Mouse (Mus musculus): ENCODE data around the gene Ncdn. TPM values are rescaled to one million over a fixed set of nuclear protein-coding genes. Genes with fewer than 3 reads are reported as not detected.

The Ncdn gene
- polyA plus RNA-seq, 1 experiment from 2014 or later: 116 TPM

GRCm38 (mm10) chr4:126746194-126746840, 6.9 kb downstream of the Ncdn start:
- H3K4me3 ChIP-seq (replicated peaks; ENCODE audit: low read length): no peak overlapping the region
- H3K36me3 ChIP-seq (replicated peaks; ENCODE audit: control insufficient read depth, insufficient read depth): peaks cover 62% of the 10 kb centered on the region
- no peak overlapping the region for H3K27ac ChIP-seq
- H3K4me1 ChIP-seq (replicated peaks; ENCODE audit: control insufficient read depth, insufficient read depth, low read length): peaks cover 25% of the 10 kb centered on the region
- H3K4me2 ChIP-seq (replicated peaks): no peak overlapping the region
- no peak for DNase-seq (ENCODE audit: low spot score)
- no peaks in the 10 kb centered on the region for H3K9me3 ChIP-seq (ENCODE audit: control insufficient read depth, low read length)
- WGBS: 86% methylated on average over 10 of the region's 10 CpGs
- no peak for ATAC-seq (ENCODE audit: low FRiP score)
- peaks cover 18% of the 10 kb centered on the region for H3K27me3 ChIP-seq (ENCODE audit: control insufficient read depth, insufficient read depth, low read length)
- no peak overlapping the region for H3K9ac ChIP-seq

- WGBS: 34% methylated on average over 13 of the region's 13 CpGs
- Histone ChIP-seq H3K9me3 (ENCODE audit: control insufficient read depth, low read length) (no peaks in the 10 kb centered on the region), H3K9ac (no peak overlapping the region), H3K27me3 (ENCODE audit: control insufficient read depth, insufficient read depth, low read length) (peaks cover 18% of the 10 kb centered on the region), H3K36me3 (replicated peaks; ENCODE audit: control insufficient read depth, insufficient read depth) (peaks cover 62% of the 10 kb centered on the region), H3K4me3 (replicated peaks; ENCODE audit: low read length) (no peak overlapping the region), H3K4me1 (replicated peaks; ENCODE audit: control insufficient read depth, insufficient read depth, low read length) (peaks cover 18% of the 10 kb centered on the region), H3K27ac (no peak overlapping the region), H3K4me2 (replicated peaks) (no peak overlapping the region)
- ATAC-seq (ENCODE audit: low FRiP score) (no peak), DNase-seq (ENCODE audit: low spot score) (peak; percentile 69)
Measured at GRCm38 (mm10) chr4:126745506-126746193, 7.6 kb downstream of the Ncdn start.

- DNase-seq (ENCODE audit: low spot score) (no peak), ATAC-seq (ENCODE audit: low FRiP score) (no peak)
- Histone ChIP-seq H3K4me3 (replicated peaks; ENCODE audit: low read length) (no peak overlapping the region), H3K4me1 (replicated peaks; ENCODE audit: control insufficient read depth, insufficient read depth, low read length) (peaks cover 10% of the 10 kb centered on the region), H3K36me3 (replicated peaks; ENCODE audit: control insufficient read depth, insufficient read depth) (peaks cover 55% of the 10 kb centered on the region), H3K27me3 (ENCODE audit: control insufficient read depth, insufficient read depth, low read length) (peaks cover 18% of the 10 kb centered on the region), H3K9ac (no peak overlapping the region), H3K9me3 (ENCODE audit: control insufficient read depth, low read length) (no peaks in the 10 kb centered on the region), H3K27ac (no peak overlapping the region), H3K4me2 (replicated peaks) (no peak overlapping the region)
- WGBS: 91% methylated on average over 14 of the region's 14 CpGs
Measured at GRCm38 (mm10) chr4:126744831-126745230, 8.4 kb downstream of the Ncdn start.

GRCm38 (mm10) chr4:126743713-126744112, 9.5 kb downstream of the Ncdn start:
- Histone ChIP-seq H3K9ac (no peak overlapping the region), H3K4me3 (replicated peaks; ENCODE audit: low read length) (no peak overlapping the region), H3K27ac (no peak overlapping the region), H3K9me3 (ENCODE audit: control insufficient read depth, low read length) (no peaks in the 10 kb centered on the region), H3K36me3 (replicated peaks; ENCODE audit: control insufficient read depth, insufficient read depth) (peaks cover 50% of the 10 kb centered on the region), H3K27me3 (ENCODE audit: control insufficient read depth, insufficient read depth, low read length) (peaks cover 25% of the 10 kb centered on the region), H3K4me2 (replicated peaks) (no peak overlapping the region), H3K4me1 (replicated peaks; ENCODE audit: control insufficient read depth, insufficient read depth, low read length) (no peaks in the 10 kb centered on the region)
- 11% methylated on average over 11 of the region's 11 CpGs for WGBS
- DNase-seq (ENCODE audit: low spot score) (no peak), ATAC-seq (ENCODE audit: low FRiP score) (no peak)

GRCm38 (mm10) chr4:126742976-126743375, 10.3 kb downstream of the Ncdn start:
- Histone ChIP-seq H3K9ac (no peak overlapping the region), H3K27ac (no peak overlapping the region), H3K27me3 (ENCODE audit: control insufficient read depth, insufficient read depth, low read length) (peaks cover 33% of the 10 kb centered on the region), H3K36me3 (replicated peaks; ENCODE audit: control insufficient read depth, insufficient read depth) (peaks cover 43% of the 10 kb centered on the region), H3K4me3 (replicated peaks; ENCODE audit: low read length) (no peak overlapping the region), H3K4me2 (replicated peaks) (no peak overlapping the region), H3K9me3 (ENCODE audit: control insufficient read depth, low read length) (no peaks in the 10 kb centered on the region), H3K4me1 (replicated peaks; ENCODE audit: control insufficient read depth, insufficient read depth, low read length) (no peaks in the 10 kb centered on the region)
- no peak for DNase-seq (ENCODE audit: low spot score)
- whole genome bisulfite sequencing: 57% methylated on average over 2 of the region's 2 CpGs
- no peak for ATAC-seq (ENCODE audit: low FRiP score)

GRCm38 (mm10) chr4:126741448-126741847, 11.8 kb downstream of the Ncdn start:
- Histone ChIP-seq H3K27me3 (ENCODE audit: control insufficient read depth, insufficient read depth, low read length) (peaks cover 48% of the 10 kb centered on the region), H3K4me2 (replicated peaks) (no peak overlapping the region), H3K36me3 (replicated peaks; ENCODE audit: control insufficient read depth, insufficient read depth) (peaks cover 29% of the 10 kb centered on the region), H3K4me3 (replicated peaks; ENCODE audit: low read length) (no peak overlapping the region), H3K9me3 (ENCODE audit: control insufficient read depth, low read length) (no peaks in the 10 kb centered on the region), H3K4me1 (replicated peaks; ENCODE audit: control insufficient read depth, insufficient read depth, low read length) (no peaks in the 10 kb centered on the region), H3K9ac (no peak overlapping the region), H3K27ac (no peak overlapping the region)
- ATAC-seq (ENCODE audit: low FRiP score) (peak; percentile 63), DNase-seq (ENCODE audit: low spot score) (peak; percentile 90)
- WGBS: 6% methylated on average over 12 of the region's 12 CpGs

GRCm38 (mm10) chr4:126739966-126740676, 13.1 kb downstream of the Ncdn start:
- 15% methylated on average over 10 of the region's 10 CpGs for WGBS
- peaks cover 4% of the 10 kb centered on the region; the same call in 1 of the 2 replicates for H3K4me1 ChIP-seq (replicated peaks; ENCODE audit: control insufficient read depth, insufficient read depth, low read length)
- no peak overlapping the region for H3K27ac ChIP-seq
- H3K27me3 ChIP-seq (ENCODE audit: control insufficient read depth, insufficient read depth, low read length): peaks cover 61% of the 10 kb centered on the region
- no peak overlapping the region for H3K4me3 ChIP-seq (replicated peaks; ENCODE audit: low read length)
- peaks cover 16% of the 10 kb centered on the region for H3K36me3 ChIP-seq (replicated peaks; ENCODE audit: control insufficient read depth, insufficient read depth)
- DNase-seq (ENCODE audit: low spot score) (no peak), ATAC-seq (ENCODE audit: low FRiP score) (no peak)
- no peak overlapping the region for H3K4me2 ChIP-seq (replicated peaks)
- H3K9ac ChIP-seq: no peak overlapping the region
- H3K9me3 ChIP-seq (ENCODE audit: control insufficient read depth, low read length): no peaks in the 10 kb centered on the region

- Histone ChIP-seq H3K27ac (no peak within 1 kb of the TSS), H3K4me2 (replicated peaks) (peak within 1 kb of the TSS; percentile 47), H3K4me3 (replicated peaks; ENCODE audit: low read length) (peak within 1 kb of the TSS; percentile 11), H3K36me3 (replicated peaks; ENCODE audit: control insufficient read depth, insufficient read depth) (no peaks in the 10 kb centered on the region), H3K4me1 (replicated peaks; ENCODE audit: control insufficient read depth, insufficient read depth, low read length) (peaks cover 4% of the 10 kb centered on the region; the same call in 1 of the 2 replicates), H3K9me3 (ENCODE audit: control insufficient read depth, low read length) (no peaks in the 10 kb centered on the region), H3K9ac (no peak within 1 kb of the TSS), H3K27me3 (ENCODE audit: control insufficient read depth, insufficient read depth, low read length) (peaks cover 85% of the 10 kb centered on the region)
- DNase-seq (ENCODE audit: low spot score) (peak; percentile 54), ATAC-seq (ENCODE audit: low FRiP score) (no peak)
- 2% methylated on average over 32 of the region's 32 CpGs for WGBS
Measured at GRCm38 (mm10) chr4:126736001-126736414, 17.2 kb downstream of the Ncdn start, which contains the start of gene Tfap2e. Tfap2e (minus strand) TSS chr4:126736240.

- Histone ChIP-seq H3K4me3 (replicated peaks; ENCODE audit: low read length) (peak overlapping the region; percentile 11), H3K27ac (no peak overlapping the region), H3K9ac (no peak overlapping the region), H3K9me3 (ENCODE audit: control insufficient read depth, low read length) (no peaks in the 10 kb centered on the region), H3K4me1 (replicated peaks; ENCODE audit: control insufficient read depth, insufficient read depth, low read length) (peaks cover 4% of the 10 kb centered on the region; the same call in 1 of the 2 replicates), H3K27me3 (ENCODE audit: control insufficient read depth, insufficient read depth, low read length) (peaks cover 90% of the 10 kb centered on the region), H3K4me2 (replicated peaks) (peak overlapping the region; percentile 47), H3K36me3 (replicated peaks; ENCODE audit: control insufficient read depth, insufficient read depth) (no peaks in the 10 kb centered on the region)
- ATAC-seq (ENCODE audit: low FRiP score): peak; percentile 34; the same call in 1 of the 2 replicates
- WGBS: 3% methylated on average over 57 of the region's 62 CpGs
- DNase-seq (ENCODE audit: low spot score): no peak
Measured at GRCm38 (mm10) chr4:126735382-126736000, 17.7 kb downstream of the Ncdn start.

Measured in hindbrain, embryonic 14.5 days (tissue).